Mouse (Mus musculus) liver, embryonic 15.5 days (tissue): Measurements from ENCODE around the gene Pelp1. TPM values are rescaled to one million over a fixed set of nuclear protein-coding genes. Genes with fewer than 3 reads are reported as not detected.
A peak's percentile ranks its signal among the peaks of the same experiment; 100 is the strongest.
"Not testable (repeated sequence)": the region's sequence is repeated elsewhere in the genome, so short reads cannot be mapped to it uniquely, and the experiment has no call there.

Experiments used
- ATAC-seq: fragments of 200-750 bp; cut with Nextera tagmentation; 2 replicates; pipeline ENCODE4 v1.8.0; 2017; ENCODE audit warnings: moderate number of reproducible peaks, mild to moderate bottlenecking, moderate library complexity; ENCODE audit not compliant: insufficient read depth
- H3K27ac ChIP-seq: fragments of 300-500 bp; sonication (generic); replicated peaks from 2 replicates; pipeline ENCODE4 v1.5.1; 2015; ENCODE audit warnings: mild to moderate bottlenecking, inconsistent platforms
- H3K27me3 ChIP-seq: fragments of 300-500 bp; sonication (generic); 2 replicates; pipeline ENCODE4 v1.6.1; 2015; ENCODE audit warnings: mild to moderate bottlenecking, inconsistent platforms
- H3K36me3 ChIP-seq: fragments of 300-500 bp; sonication (generic); replicated peaks from 2 replicates; pipeline ENCODE4 v1.6.1; 2015; ENCODE audit warnings: moderate library complexity, mild to moderate bottlenecking, inconsistent platforms
- H3K4me1 ChIP-seq: fragments of 300-500 bp; sonication (generic); replicated peaks from 2 replicates; pipeline ENCODE4 v1.6.1; 2015; ENCODE audit warnings: inconsistent platforms
- H3K4me2 ChIP-seq: fragments of 300-500 bp; sonication (generic); 2 replicates; pipeline ENCODE4 v1.6.1; 2015; ENCODE audit warnings: moderate library complexity, mild to moderate bottlenecking, inconsistent platforms
- H3K4me3 ChIP-seq: fragments of 300-500 bp; sonication (generic); replicated peaks from 2 replicates; pipeline ENCODE4 v1.5.1; 2015; ENCODE audit warnings: mild to moderate bottlenecking, inconsistent platforms
- H3K9ac ChIP-seq: fragments of 300-500 bp; sonication (generic); 2 replicates; pipeline ENCODE4 v1.6.1; 2015; ENCODE audit warnings: moderate library complexity, mild to moderate bottlenecking, inconsistent platforms
- H3K9me3 ChIP-seq: fragments of 300-500 bp; sonication (generic); replicated peaks from 2 replicates; pipeline ENCODE4 v1.6.1; 2016; ENCODE audit warnings: inconsistent platforms
- WGBS: fragments of 180-500 bp; shearing (Covaris S2); methylation state at CpG from one replicate; pipeline ENCODE4 v1.1.7; 2015; ENCODE audit warnings: mixed read lengths; ENCODE audit not compliant: insufficient replicate concordance; 5-methylcytosine and 5-hydroxymethylcytosine counted together
- polyA plus RNA-seq: library from polyadenylated mRNA; unstranded; fragments of >200 nt; fragmentation: Nextera tagmentation; extraction: Ambion mirVana; gene quantifications from 2 replicates; pipeline ENCODE4 v1.2.1, GENCODE M21; 2015

The Pelp1 gene
- polyA plus RNA-seq, 1 experiment from 2014 or later: 14.5 TPM

DNA sequence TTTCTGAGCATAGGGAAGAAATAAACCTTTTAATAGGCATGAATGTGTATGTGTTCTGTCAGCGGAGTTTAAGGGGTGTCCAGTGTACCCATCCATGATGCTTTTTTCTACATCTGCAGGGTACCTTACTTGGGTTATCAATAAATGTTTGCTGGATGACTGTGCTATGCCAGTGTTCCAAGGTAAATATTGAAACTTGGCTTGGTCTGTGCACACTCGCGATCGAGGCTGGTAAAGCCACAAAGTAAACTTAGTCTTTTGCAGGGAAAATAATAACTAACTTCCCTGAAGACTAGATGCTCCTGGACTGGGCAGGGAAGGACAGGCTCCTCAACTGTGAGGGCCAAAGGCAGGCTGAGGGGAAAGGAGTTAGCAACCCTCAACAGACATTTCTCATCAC, 30.8 kb upstream of the Pelp1 start:
- H3K4me3 ChIP-seq: no peak overlapping the region
- no peaks in the 10 kb centered on the region for H3K9me3 ChIP-seq
- H3K27ac ChIP-seq: no peak overlapping the region
- H3K27me3 ChIP-seq: no peaks in the 10 kb centered on the region
- no peak overlapping the region for H3K9ac ChIP-seq
- H3K36me3 ChIP-seq: peaks cover 55% of the 10 kb centered on the region
- peaks cover 36% of the 10 kb centered on the region for H3K4me1 ChIP-seq
- no peak overlapping the region for H3K4me2 ChIP-seq
- 70% methylated on average over 4 of the region's 4 CpGs for WGBS
- no peak for ATAC-seq

DNA sequence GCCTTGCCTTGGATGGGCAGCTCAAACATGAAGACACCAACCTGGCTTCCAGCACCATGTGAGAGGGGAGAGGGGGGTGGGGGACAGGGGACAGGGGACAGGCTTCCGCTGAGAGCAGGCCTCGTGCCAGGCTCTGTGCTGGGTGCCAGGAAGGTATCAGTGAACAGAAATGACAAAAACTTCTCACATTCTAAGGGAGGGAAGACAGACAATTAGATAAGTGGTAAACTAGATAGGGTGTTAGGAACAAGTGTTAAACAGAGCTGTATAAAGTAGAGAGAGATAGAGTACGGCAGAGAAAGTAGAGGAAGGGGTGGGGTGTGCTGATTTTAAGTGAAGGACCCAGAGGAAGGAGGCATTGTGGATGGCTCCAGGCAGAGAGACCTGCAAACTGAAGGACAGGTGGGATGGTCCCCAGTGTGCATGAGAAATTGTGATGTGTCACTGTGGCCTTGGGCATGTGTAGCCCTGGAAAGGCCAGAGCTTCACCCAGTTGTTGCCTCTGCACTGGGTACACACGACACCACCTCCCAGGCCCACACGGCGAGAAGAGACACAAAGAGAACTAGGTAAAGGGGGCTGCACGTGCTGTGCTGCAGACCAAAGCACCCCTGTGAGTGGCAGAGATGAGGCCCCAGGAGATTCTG, 29.0 kb upstream of the Pelp1 start:
- Histone ChIP-seq H3K27ac (no peak overlapping the region), H3K9ac (no peak overlapping the region), H3K9me3 (no peaks in the 10 kb centered on the region), H3K4me3 (no peak overlapping the region), H3K27me3 (no peaks in the 10 kb centered on the region), H3K4me1 (peaks cover 48% of the 10 kb centered on the region), H3K4me2 (no peak overlapping the region), H3K36me3 (peaks cover 56% of the 10 kb centered on the region)
- ATAC-seq: no peak
- 61% methylated on average over 7 of the region's 7 CpGs for WGBS

DNA sequence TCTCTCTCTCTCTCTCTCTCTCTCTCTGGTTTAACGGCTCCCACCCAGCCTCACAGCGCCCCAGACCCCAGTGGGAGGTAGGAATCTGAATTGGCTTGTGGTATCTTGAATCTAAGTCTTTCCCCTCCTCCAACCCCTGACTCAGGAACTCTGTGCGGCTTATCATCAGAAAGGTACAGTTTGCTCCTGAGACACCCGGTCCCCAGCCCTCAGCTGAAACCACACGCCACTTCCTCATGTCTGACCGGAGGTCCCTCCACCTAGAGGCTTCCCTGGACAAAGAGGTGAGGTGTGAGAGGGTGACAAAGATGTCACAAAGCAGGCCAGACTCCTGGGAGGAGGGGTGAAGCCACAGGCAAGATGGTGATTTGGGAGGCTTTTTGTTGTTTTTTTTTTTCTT, 27.6 kb upstream of the Pelp1 start:
- no peak overlapping the region for H3K4me3 ChIP-seq
- ATAC-seq: no peak
- H3K27me3 ChIP-seq: no peaks in the 10 kb centered on the region
- H3K4me1 ChIP-seq: peaks cover 62% of the 10 kb centered on the region
- H3K36me3 ChIP-seq: peaks cover 56% of the 10 kb centered on the region
- H3K4me2 ChIP-seq: no peak overlapping the region
- H3K27ac ChIP-seq: no peak overlapping the region
- H3K9ac ChIP-seq: no peak overlapping the region
- WGBS: 31% methylated on average over 6 of the region's 6 CpGs
- no peaks in the 10 kb centered on the region for H3K9me3 ChIP-seq

DNA sequence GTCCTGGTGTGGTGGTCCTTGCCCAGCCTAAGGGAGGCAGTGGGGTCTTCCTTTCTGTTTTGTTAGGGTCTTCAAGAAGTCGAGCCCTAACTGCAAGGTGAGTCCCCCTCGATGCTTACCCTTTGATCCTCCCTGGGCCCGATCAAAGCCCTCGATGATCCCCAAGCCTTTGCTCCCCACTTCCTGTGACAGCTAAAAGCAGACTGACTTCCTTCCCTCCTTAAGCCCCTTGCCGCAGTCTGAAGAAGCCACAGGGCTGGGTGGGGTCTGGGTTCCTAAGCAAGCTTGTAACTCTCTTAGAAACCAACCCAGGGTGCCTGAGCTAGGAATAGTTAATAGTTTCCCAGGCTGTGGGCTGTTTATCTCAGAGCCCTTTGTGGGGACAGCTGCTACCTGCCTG, 25.6 kb upstream of the Pelp1 start:
- no peaks in the 10 kb centered on the region for H3K27me3 ChIP-seq
- H3K9me3 ChIP-seq: no peaks in the 10 kb centered on the region
- H3K27ac ChIP-seq: no peak overlapping the region
- ATAC-seq: no peak
- H3K36me3 ChIP-seq: peaks cover 49% of the 10 kb centered on the region
- peak overlapping the region; percentile 10 for H3K4me3 ChIP-seq
- WGBS: 10% methylated on average over 5 of the region's 5 CpGs
- H3K9ac ChIP-seq: no peak overlapping the region; the same call in 1 of the 2 replicates
- H3K4me2 ChIP-seq: peak overlapping the region; percentile 98
- H3K4me1 ChIP-seq: peaks cover 61% of the 10 kb centered on the region

DNA sequence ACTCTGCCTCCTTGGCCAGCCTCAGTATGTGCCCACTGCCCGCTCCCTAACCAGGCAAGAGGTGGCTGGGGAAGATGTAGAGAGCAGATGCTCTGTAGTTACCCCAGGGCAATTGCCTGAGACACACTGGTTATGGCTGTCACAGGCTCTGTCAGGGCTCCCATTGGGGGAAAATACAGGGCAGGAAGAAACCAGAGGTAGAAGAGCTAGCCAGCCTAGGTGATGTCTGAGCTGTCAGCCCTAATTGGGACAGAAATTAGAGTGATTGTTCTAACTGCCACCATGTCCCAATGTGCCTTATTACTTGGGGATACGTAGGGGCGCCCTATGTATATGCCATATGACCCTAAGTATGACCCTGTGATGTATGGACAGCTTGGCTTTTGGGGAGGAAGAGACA, 24.1 kb upstream of the Pelp1 start:
- no peak for ATAC-seq
- Histone ChIP-seq H3K27ac (peak overlapping the region; percentile 84; the same call in 1 of the 2 replicates), H3K4me3 (peak overlapping the region; percentile 78), H3K36me3 (peaks cover 34% of the 10 kb centered on the region), H3K4me2 (peak overlapping the region; percentile 98), H3K27me3 (no peaks in the 10 kb centered on the region), H3K9ac (no peak overlapping the region; the same call in 1 of the 2 replicates), H3K9me3 (no peaks in the 10 kb centered on the region), H3K4me1 (peaks cover 57% of the 10 kb centered on the region)
- WGBS: 71% methylated on average over 3 of the region's 3 CpGs

DNA sequence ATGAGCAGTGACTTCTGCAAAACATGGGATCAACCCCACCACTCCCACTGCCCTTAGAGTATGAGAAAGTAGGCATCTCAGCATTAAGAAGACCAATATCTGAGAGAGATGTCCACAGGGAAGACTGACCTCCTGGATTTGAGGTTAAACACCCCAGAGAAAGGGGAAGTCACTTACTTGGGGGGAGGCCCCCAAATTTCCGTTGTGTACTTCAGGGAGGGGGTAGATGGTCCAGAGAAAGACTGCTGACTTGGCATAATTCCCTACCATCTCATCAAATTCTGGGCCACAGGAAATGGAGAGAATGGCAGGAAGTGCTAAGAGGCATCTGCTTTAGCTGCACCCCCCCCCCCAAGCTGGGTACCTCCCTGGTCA, 23.7 kb upstream of the Pelp1 start:
- peak overlapping the region; percentile 98 for H3K4me2 ChIP-seq
- no peak overlapping the region; the same call in 1 of the 2 replicates for H3K9ac ChIP-seq
- peaks cover 30% of the 10 kb centered on the region for H3K36me3 ChIP-seq
- H3K9me3 ChIP-seq: no peaks in the 10 kb centered on the region
- no peak for ATAC-seq
- H3K27me3 ChIP-seq: no peaks in the 10 kb centered on the region
- WGBS: 14% methylated on average over 1 of the region's 1 CpGs
- peaks cover 57% of the 10 kb centered on the region for H3K4me1 ChIP-seq
- peak overlapping the region; percentile 78 for H3K4me3 ChIP-seq
- H3K27ac ChIP-seq: peak overlapping the region; percentile 84

DNA sequence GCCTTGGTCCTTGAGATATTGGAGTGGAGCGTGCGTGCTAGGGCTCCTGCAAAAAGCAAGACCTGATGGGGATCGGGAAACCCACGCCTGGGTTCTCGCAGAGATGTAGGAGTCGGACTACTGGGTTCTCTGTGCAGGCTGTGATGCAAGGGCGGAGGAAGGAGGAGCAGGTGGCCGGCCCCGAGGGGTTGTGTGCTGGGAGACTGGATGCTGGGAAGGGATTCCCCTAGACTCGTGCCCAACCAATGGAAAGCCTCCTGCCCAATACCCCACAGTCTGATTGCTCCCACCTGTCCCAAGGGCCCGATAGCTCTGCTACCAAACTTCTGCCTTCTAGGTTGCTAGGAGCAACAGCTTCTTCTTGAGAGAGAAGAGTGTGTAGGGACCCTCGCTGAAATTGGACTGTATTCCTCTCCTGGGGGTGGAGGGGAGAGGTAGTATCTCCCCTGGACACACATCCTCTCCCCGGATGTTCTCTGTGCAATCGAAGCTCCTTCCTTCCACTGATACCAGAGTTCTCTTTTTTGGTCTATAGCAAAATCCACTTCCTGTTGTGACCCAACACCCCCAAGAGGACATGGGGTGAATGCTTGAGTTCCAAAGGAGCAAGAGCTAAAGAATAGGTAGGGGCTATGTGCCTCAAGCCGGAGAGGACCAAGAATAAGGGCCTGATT, 23.2 kb upstream of the Pelp1 start:
- WGBS: under 1% methylated on average over 15 of the region's 15 CpGs

DNA sequence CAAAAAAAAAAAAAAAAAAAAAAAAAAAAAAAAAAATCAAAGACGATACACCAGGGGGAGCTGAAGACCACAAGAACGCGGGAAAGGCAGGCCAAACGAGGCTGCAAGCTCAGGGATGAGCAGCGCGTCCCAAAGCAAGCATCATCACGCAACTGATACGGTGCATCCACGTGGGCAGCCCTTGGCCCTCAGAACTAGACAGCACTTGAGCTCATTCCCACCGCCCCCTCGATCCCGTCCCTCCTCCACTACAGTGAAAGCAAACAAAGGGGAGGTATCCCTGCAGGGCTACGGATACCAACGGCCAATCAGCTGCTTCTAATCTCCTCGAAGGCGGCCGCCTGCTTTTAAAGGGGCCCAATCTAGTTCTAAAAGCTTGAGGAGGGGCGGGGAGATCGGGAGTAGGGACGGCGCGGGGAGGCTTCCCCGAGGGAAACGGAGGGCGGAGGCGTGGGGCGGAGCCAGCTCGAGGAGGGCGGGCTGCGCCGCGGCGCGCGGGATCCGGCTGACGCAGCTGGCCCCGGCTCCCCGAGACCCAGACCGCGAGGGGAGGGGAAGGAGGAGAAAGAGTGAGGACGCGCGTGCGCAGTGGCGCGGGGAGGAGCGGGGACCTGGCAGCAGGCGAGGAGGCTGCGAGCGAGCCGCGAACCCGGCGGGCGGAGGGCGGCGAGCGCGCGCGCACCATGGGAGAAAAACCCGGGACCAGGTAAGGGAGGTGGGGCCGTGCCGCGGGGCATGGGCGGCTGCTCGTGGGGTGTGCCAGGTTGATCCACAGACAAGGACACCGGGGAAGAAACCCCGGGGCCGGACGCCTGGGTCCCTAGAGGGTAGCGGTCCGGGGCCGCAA, 22.4 kb upstream of the Pelp1 start, which contains the start of gene Arrb2:
Gene Arrb2, plus strand, starts transcription at position 588 of the 847 bp plus-strand sequence.
- WGBS: under 1% methylated on average over 75 of the region's 75 CpGs
- Histone ChIP-seq H3K9ac (peak within 1 kb of the TSS; percentile 79), H3K36me3 (peaks cover 17% of the 10 kb centered on the region), H3K4me3 (peak within 1 kb of the TSS; percentile 78), H3K4me2 (peak within 1 kb of the TSS; percentile 98), H3K27me3 (no peaks in the 10 kb centered on the region), H3K4me1 (peaks cover 57% of the 10 kb centered on the region), H3K27ac (peak within 1 kb of the TSS; percentile 84), H3K9me3 (no peaks in the 10 kb centered on the region)
- ATAC-seq: peak; percentile 92

More for the DNA sequence above, 23.2 kb upstream of the Pelp1 start:
- peak overlapping the region; percentile 84 for H3K27ac ChIP-seq
- peak; percentile 10 for ATAC-seq
- peaks cover 57% of the 10 kb centered on the region for H3K4me1 ChIP-seq
- H3K36me3 ChIP-seq: peaks cover 25% of the 10 kb centered on the region
- H3K9me3 ChIP-seq: no peaks in the 10 kb centered on the region
- peak overlapping the region; percentile 78 for H3K4me3 ChIP-seq
- H3K4me2 ChIP-seq: peak overlapping the region; percentile 98
- no peaks in the 10 kb centered on the region for H3K27me3 ChIP-seq
- H3K9ac ChIP-seq: peak overlapping the region; percentile 79

DNA sequence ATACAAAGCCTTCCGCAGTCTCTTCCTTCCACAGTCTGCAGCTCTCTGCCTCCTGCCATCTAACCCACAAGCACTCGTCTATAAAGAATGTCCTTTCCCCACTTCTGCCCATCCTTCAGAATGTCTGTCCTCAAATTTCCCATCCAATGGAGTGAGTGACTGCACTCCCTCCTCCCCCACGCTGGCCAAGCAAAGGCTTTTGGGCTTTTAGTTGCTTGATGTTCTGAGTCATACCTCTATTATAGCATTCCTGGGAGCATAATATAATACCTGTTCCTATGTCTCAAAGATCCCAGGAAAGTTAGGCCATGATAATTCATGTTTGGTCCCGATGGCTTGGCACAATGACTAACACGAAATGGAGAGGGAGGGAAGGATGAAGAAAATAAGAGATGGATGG, 21.7 kb upstream of the Pelp1 start:
- 38% methylated on average over 5 of the region's 5 CpGs for WGBS
- ATAC-seq: no peak
- Histone ChIP-seq H3K9me3 (no peaks in the 10 kb centered on the region), H3K9ac (peak overlapping the region; percentile 28; the same call in 1 of the 2 replicates), H3K4me2 (peak overlapping the region; percentile 98), H3K27me3 (no peaks in the 10 kb centered on the region), H3K36me3 (peaks cover 10% of the 10 kb centered on the region), H3K27ac (no peak overlapping the region), H3K4me3 (peak overlapping the region; percentile 78), H3K4me1 (peaks cover 53% of the 10 kb centered on the region)

DNA sequence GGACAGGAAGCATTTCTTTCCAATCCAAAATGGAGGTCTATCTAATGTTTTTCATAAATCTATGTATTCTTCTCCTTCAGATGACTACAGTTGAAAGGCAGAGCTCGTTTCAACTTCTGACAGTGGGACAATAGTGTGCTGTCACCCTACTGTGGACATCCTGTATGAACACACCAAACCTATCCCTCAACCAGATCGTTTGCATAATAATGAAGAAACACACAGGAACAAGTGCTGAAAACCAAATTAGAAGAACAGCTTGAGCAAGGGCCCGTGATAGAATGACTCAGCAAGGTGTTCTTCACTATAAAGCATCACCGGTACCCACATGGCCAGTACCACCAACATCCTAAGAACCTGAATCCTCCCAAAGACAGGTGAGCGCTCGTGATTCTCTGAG, 16.8 kb upstream of the Pelp1 start:
- not testable (repeated sequence) for H3K9ac ChIP-seq, ATAC-seq, H3K4me3 ChIP-seq, H3K4me2 ChIP-seq, H3K36me3 ChIP-seq, H3K9me3 ChIP-seq, H3K27me3 ChIP-seq, H3K27ac ChIP-seq, H3K4me1 ChIP-seq
- 57% methylated on average over 6 of the region's 6 CpGs for WGBS

DNA sequence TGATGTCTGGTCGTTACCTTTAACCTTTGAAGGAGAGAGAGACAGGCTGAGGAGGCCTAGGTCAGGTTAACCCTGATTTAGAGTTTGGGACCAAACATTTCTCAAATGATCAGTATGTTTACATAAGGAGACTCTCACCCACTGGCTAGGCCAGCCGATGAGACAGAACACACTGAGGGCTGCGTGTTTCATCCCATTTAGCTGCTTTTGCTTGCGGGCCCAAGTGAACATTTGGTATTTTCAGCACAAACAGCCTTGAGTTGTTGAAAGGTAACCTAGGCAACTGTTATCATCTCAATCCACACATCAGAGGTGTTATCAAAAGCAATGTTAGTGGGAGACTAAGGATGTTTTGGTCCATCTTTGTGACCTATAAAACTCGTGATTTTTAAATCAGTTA, 9.7 kb upstream of the Pelp1 start:
- no peaks in the 10 kb centered on the region for H3K4me1 ChIP-seq
- no peak overlapping the region for H3K4me3 ChIP-seq
- no peak overlapping the region for H3K27ac ChIP-seq
- no peak for ATAC-seq
- H3K27me3 ChIP-seq: no peaks in the 10 kb centered on the region
- H3K9ac ChIP-seq: no peak overlapping the region
- H3K4me2 ChIP-seq: no peak overlapping the region
- no peaks in the 10 kb centered on the region for H3K36me3 ChIP-seq
- WGBS: 49% methylated on average over 5 of the region's 5 CpGs
- no peaks in the 10 kb centered on the region for H3K9me3 ChIP-seq
